Mouse (Mus musculus) stomach, embryonic 14.5 days (tissue): ENCODE measurements around the gene Tiam2. TPM values are rescaled to one million over a fixed set of nuclear protein-coding genes. Genes with fewer than 3 reads are reported as not detected.

ENCODE experiments used
- ATAC-seq: fragments of 200-750 bp; cut with Nextera tagmentation; 2 replicates; pipeline ENCODE4 v1.8.0; 2017; ENCODE audit warnings: low read depth, moderate TSS enrichment; ENCODE audit not compliant: insufficient number of reproducible peaks, insufficient read depth, low FRiP score
- H3K27ac ChIP-seq: fragments of 300-500 bp; sonication (generic); 2 replicates; pipeline ENCODE4 v1.5.1; 2014; ENCODE audit warnings: mild to moderate bottlenecking, low read length, moderate library complexity, mixed read lengths
- H3K27me3 ChIP-seq: fragments of 300-500 bp; sonication (generic); 2 replicates; pipeline ENCODE4 v1.6.1; 2014; ENCODE audit warnings: low read length, control low read depth, mixed read lengths; ENCODE audit not compliant: control insufficient read depth, insufficient read depth
- H3K36me3 ChIP-seq: fragments of 300-500 bp; sonication (generic); 2 replicates; pipeline ENCODE4 v1.6.1; 2014; ENCODE audit warnings: mild to moderate bottlenecking, control low read depth, low read length, moderate library complexity, mixed read lengths; ENCODE audit not compliant: control insufficient read depth, insufficient read depth
- H3K4me1 ChIP-seq: fragments of 300-500 bp; sonication (generic); 2 replicates; pipeline ENCODE4 v1.6.1; 2014; ENCODE audit warnings: low read length, control low read depth, mixed read lengths; ENCODE audit not compliant: control insufficient read depth, insufficient read depth
- H3K4me2 ChIP-seq: fragments of 300-500 bp; sonication (generic); replicated peaks from 2 replicates; pipeline ENCODE4 v1.6.1; 2014; ENCODE audit warnings: low read depth, low read length, control low read depth
- H3K4me3 ChIP-seq: fragments of 300-500 bp; sonication (generic); 2 replicates; pipeline ENCODE4 v1.5.1; 2014; ENCODE audit warnings: low read depth, low read length, control low read depth
- H3K9ac ChIP-seq: fragments of 300-500 bp; sonication (generic); replicated peaks from 2 replicates; pipeline ENCODE4 v1.6.1; 2014; ENCODE audit warnings: low read depth, mild to moderate bottlenecking, control low read depth, low read length, moderate library complexity, mixed read lengths
- H3K9me3 ChIP-seq: fragments of 300-500 bp; sonication (generic); 2 replicates; pipeline ENCODE4 v1.6.1; 2016; ENCODE audit warnings: low read depth, low read length, control low read depth; ENCODE audit not compliant: control insufficient read depth
- whole genome bisulfite sequencing: fragments of 180-500 bp; shearing (Covaris S2); extraction: QIAGEN DNeasy Blood & Tissue Kit; methylation state at CpG from one replicate; pipeline ENCODE4 v1.1.7; 2014; 5-methylcytosine and 5-hydroxymethylcytosine counted together
- polyA plus RNA-seq: library from polyadenylated mRNA; unstranded; fragments of >200 nt; fragmentation: Nextera tagmentation; extraction: Ambion mirVana; gene quantifications from 2 replicates; pipeline ENCODE4 v1.2.1, GENCODE M21; 2014

Gene Tiam2
- polyA plus RNA-seq: 6.5 and 6.6 TPM in 2 replicates

DNA sequence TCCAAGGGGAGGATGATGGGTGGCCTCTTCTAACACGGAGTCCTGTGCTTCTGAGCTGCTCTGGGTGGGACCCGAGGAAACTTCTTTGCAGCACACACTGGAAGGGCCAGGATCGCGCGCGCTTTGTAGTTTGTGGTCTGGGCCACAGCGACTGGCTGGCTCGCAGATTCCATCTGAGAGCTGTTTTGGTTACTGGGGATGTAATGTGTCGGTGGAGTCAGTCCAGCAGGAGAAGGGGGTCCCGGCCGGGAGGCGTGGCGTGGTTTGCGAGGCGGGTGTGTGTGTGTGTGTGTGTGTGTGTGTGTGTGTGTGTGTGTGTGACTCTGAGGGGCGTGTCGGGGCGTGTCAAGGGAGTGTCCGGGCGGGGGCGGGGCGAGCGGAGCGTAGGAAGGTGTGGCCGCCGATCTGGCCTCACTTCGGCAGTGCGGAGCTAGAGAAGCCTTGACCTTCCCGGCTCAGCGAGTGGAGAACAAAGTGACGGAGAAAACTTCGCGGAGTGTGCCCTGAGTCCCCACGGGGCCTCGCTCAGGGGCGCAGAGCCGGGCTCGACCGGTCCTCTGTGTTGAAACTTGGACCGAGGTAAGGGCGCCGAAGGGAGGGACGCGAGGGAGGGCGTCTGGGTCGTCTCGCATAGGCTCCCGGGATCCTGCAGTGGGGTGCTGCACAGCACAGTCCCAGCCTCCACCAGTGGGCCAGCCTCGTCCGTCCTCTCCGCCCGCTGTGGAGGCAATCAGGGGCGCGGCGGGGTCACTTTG lies at the start of gene Tiam2:
TSS of gene Tiam2 (plus strand) at position 426 of the 755 bp plus-strand sequence.
- Histone ChIP-seq H3K9me3 (no peaks in the 10 kb centered on the region), H3K9ac (peak within 1 kb of the TSS; percentile 50; the same call in 1 of the 2 replicates), H3K27me3 (no peaks in the 10 kb centered on the region), H3K4me2 (peak within 1 kb of the TSS; percentile 93), H3K27ac (no peak within 1 kb of the TSS), H3K36me3 (no peaks in the 10 kb centered on the region), H3K4me1 (peaks cover 8% of the 10 kb centered on the region; the same call in 1 of the 2 replicates), H3K4me3 (peak within 1 kb of the TSS; percentile 66)
- under 1% methylated on average over 51 of the region's 55 CpGs for WGBS
- ATAC-seq: peak; percentile 91

DNA sequence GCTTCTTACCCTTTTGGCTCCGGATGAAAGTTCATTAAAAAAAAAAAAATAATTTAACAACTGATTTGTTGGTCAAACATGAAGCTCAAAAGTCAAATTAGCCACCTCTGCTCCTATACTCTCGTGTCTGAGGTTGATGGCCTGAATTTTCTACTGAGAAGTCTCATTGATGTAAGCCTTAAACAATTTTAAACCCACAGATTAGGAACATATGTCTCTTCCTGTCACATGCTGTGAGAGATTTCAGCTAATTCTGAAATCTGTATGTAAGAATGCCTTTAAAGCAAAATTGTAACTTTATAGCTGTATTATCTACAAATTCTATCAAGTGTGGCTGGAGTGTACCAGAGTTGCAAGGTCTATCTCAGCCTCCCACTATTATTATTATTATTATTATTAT lies 46.1 kb upstream of the Tiam2 start:
- Histone ChIP-seq H3K4me2 (no peak overlapping the region), H3K27me3 (no peaks in the 10 kb centered on the region), H3K27ac (no peak overlapping the region), H3K4me1 (peaks cover 9% of the 10 kb centered on the region), H3K9ac (no peak overlapping the region), H3K4me3 (no peak overlapping the region), H3K36me3 (no peaks in the 10 kb centered on the region), H3K9me3 (no peaks in the 10 kb centered on the region)
- 59% methylated on average over 2 of the region's 2 CpGs for WGBS
- no peak for ATAC-seq

DNA sequence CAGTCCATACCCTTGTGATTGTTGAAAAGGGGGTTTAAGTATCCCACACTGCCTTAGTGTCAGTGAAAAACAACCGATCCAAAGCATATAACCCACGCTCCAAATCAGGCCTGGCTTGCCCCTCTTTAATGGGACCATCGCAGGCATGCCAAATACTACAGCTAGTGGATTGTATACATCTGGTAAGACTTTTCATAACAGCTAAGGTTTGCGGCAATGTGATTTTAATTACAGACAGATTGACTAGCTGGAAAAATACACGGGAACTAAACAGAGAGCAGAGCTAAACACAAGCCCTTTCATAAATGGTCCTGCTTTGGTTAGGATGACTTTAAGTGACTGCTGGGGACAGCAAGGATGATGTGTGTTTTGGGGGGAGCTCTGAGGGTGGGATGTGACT lies 44.4 kb upstream of the Tiam2 start:
- no peak overlapping the region for H3K4me2 ChIP-seq
- no peak overlapping the region for H3K27ac ChIP-seq
- WGBS: 56% methylated on average over 5 of the region's 5 CpGs
- H3K9ac ChIP-seq: no peak overlapping the region
- ATAC-seq: no peak
- H3K4me1 ChIP-seq: peaks cover 11% of the 10 kb centered on the region
- no peaks in the 10 kb centered on the region for H3K27me3 ChIP-seq
- H3K36me3 ChIP-seq: no peaks in the 10 kb centered on the region
- no peaks in the 10 kb centered on the region for H3K9me3 ChIP-seq
- H3K4me3 ChIP-seq: no peak overlapping the region

DNA sequence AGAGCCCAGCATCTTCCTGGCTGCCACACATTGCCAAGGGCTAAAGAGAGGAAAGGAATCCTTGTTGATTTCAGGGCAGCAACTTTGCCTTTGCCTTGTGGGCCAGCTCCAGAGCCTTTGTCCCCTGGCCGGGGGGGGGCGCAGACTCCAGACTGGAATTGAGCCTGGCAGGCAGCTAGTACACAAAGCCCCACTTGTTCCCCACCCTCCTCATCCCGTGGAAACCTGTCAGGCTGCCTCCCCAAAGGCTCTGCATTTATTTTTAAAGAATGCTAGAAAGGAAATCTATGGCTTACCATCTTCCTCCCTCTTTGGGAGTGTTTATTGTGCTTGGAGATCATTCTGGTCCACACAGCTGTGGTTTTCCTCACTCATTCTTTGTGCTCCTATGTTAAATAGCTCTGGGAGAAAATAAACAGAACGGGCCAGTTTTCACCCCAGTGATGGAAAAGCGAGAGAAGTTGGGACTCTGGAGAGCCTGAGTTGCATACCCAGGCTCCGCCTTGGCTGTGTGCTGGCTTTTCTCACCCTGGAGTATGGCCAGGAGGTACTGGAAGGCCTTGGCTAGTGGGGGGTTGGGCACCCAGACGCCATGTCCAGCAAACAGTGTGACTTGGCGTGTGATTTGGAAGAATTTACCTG lies 41.2 kb upstream of the Tiam2 start:
- H3K4me1 ChIP-seq: peaks cover 11% of the 10 kb centered on the region
- ATAC-seq: no peak

DNA sequence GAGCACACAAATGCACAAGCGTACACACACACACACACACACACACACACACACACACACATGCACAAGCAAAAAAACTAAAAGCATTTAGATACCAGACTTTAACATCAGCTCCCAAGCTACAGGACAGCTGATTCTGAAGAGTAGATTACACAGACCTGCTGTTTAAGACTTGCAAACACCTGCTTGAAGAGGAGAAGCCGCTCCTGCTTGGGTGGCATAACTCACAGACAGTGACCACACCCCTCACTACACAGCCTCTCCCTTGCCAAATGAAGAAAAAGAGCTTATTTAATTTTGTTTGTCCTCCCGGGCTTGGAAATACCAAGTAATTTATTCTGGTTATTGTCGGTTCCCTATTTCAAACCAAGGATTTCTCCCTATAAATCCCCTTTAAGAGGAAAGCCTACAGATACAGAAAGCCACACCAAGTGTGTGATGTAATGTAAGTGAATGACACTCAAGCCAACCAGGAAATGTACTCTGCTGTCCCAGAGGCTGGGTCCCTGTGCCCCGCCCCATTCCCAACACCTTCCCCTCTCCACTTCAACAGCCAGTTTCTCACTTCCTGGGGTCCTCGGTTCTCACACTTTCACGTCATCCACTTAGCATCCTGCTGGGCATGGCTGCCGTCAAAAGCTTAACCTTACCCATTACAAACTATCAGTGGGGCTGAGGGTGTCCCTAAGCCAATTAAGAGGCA lies 40.1 kb upstream of the Tiam2 start:
- Histone ChIP-seq H3K4me2 (no peak overlapping the region), H3K9ac (no peak overlapping the region), H3K4me1 (peaks cover 11% of the 10 kb centered on the region), H3K4me3 (no peak overlapping the region), H3K27ac (no peak overlapping the region), H3K9me3 (no peaks in the 10 kb centered on the region), H3K27me3 (no peaks in the 10 kb centered on the region), H3K36me3 (no peaks in the 10 kb centered on the region)
- WGBS: 57% methylated on average over 8 of the region's 8 CpGs
- ATAC-seq: no peak

More for the DNA sequence above, 41.2 kb upstream of the Tiam2 start:
- H3K4me2 ChIP-seq: no peak overlapping the region
- H3K4me3 ChIP-seq: no peak overlapping the region
- H3K36me3 ChIP-seq: no peaks in the 10 kb centered on the region
- WGBS: 21% methylated on average over 8 of the region's 8 CpGs
- no peaks in the 10 kb centered on the region for H3K27me3 ChIP-seq
- no peaks in the 10 kb centered on the region for H3K9me3 ChIP-seq
- H3K27ac ChIP-seq: peak overlapping the region; percentile 34; the same call in 1 of the 2 replicates
- no peak overlapping the region for H3K9ac ChIP-seq

DNA sequence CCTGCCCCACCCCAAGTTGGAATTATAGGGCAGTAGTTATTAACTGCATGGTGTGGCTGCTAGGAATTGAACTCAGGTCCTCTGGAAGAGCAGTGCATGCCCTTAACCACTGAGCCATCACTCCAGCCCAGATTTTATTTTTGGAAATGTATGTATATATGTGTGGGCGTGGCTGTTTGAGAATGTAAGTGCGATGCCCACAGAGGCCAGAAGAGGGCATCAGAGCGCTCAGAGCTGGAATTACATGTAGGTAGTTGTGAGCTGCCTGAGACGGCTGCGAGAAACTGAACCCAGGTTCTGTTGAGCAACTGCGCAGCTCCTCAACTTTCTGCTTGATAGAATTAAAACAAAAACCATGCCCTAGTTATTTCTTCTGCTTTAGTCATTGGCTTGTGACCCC lies 38.0 kb upstream of the Tiam2 start:
- H3K4me3 ChIP-seq: no peak overlapping the region
- no peak overlapping the region for H3K27ac ChIP-seq
- H3K27me3 ChIP-seq: no peaks in the 10 kb centered on the region
- H3K9ac ChIP-seq: no peak overlapping the region
- H3K4me1 ChIP-seq: peaks cover 8% of the 10 kb centered on the region
- H3K36me3 ChIP-seq: no peaks in the 10 kb centered on the region; the same call in 1 of the 2 replicates
- no peak overlapping the region for H3K4me2 ChIP-seq
- no peak for ATAC-seq
- no peaks in the 10 kb centered on the region for H3K9me3 ChIP-seq
- 30% methylated on average over 6 of the region's 6 CpGs for WGBS

DNA sequence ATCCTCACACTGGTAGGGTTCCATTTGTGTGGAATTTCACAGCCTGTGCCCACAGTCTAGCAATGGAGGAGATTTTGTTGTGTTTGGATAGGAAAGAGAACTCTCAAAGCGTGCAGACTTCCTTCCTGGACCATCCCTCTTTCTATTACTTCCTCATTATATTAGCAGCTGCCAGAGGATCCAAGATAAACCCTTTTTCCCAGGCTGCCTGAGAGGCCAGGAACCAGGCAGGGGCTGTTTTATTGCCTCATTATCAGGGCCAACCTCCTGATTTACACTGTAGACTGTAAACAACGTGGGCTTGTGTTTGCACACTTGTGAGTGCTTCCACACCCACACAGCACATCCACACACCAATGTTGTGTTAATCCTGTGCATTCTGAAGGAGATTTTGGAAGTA lies 31.3 kb upstream of the Tiam2 start:
- no peak overlapping the region for H3K27ac ChIP-seq

DNA sequence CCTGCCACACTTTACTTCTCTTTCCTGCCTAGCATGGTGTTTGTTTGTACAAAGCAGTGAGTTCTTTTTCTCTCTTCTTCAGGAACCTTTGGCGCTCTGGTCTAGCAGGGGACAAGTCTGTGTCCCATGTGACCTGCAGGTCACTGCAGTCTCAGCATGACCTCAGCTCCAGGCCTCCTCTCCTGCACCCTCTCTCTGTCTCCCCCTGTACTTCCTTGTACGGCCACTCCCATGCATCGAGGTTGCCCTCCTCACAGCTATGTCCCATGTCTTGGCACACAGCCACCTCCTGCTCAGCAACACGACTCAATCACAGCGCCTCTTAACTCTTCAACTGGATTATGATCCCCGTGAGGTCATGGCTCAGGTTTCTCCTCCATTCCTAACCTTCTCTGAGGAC lies 26.9 kb upstream of the Tiam2 start:
- ATAC-seq: no peak

More for the DNA sequence above, 31.3 kb upstream of the Tiam2 start:
- H3K27me3 ChIP-seq: no peaks in the 10 kb centered on the region
- no peak overlapping the region for H3K4me3 ChIP-seq
- no peak for ATAC-seq
- no peaks in the 10 kb centered on the region; the same call in 1 of the 2 replicates for H3K36me3 ChIP-seq
- WGBS: 17% methylated on average over 2 of the region's 2 CpGs
- no peaks in the 10 kb centered on the region for H3K9me3 ChIP-seq
- H3K4me2 ChIP-seq: no peak overlapping the region
- H3K4me1 ChIP-seq: 0 out of 2 replicates have a peak, but pooled peaks cover 4% of the 10 kb centered on the region
- no peak overlapping the region for H3K9ac ChIP-seq

More for the DNA sequence above, 26.9 kb upstream of the Tiam2 start:
- Histone ChIP-seq H3K9ac (no peak overlapping the region), H3K9me3 (no peaks in the 10 kb centered on the region), H3K4me3 (no peak overlapping the region), H3K27ac (no peak overlapping the region), H3K36me3 (no peaks in the 10 kb centered on the region), H3K4me2 (no peak overlapping the region), H3K4me1 (0 out of 2 replicates have a peak, but pooled peaks cover 4% of the 10 kb centered on the region), H3K27me3 (no peaks in the 10 kb centered on the region)
- WGBS: 56% methylated on average over 6 of the region's 6 CpGs
